In the genomic region with DNA sequence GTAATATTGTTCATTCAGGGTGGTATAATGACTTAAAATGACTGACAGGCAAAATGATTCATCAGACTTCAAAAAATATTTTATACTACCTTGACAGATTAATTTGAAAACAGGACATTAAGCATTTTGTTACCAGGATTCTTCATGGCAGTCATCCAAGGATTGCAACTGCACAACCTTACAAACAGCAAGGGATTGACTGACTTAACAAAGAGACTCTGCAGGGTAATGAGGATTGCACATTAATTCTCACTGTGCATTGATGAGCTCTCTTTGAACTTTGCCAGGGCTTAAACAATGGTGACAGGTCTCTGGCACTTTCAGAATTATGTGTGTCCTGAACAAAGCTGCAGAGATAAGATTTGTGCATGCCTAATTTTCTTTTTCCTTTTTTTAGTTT, we compare ENCODE assay signal across 14 mouse cellular contexts.
A peak's percentile ranks its signal among the peaks of the same experiment; 100 is the strongest.
DNase-seq lines count a peak whose midpoint lies in the region; ATAC-seq and TF ChIP-seq lines count a peak whose summit lies in the region.
"Had no signal": no experiment of that assay in that cellular context is flagged by ENCODE, and none has a peak within 500 bp of the region (broad histone marks: within the 10 kb centered on the region; RNA-seq: fewer than 3 reads in every experiment).

No protein-coding gene starts in this region.

- no peaks in the 10 kb centered on the region for H3K36me3 ChIP-seq in neural tube, embryonic 11.5 days (ENCODE audit: control insufficient read depth, insufficient read depth, low read length)
- no peaks in the 10 kb centered on the region for H3K36me3 ChIP-seq in forebrain, embryonic 14.5 days (ENCODE audit: control insufficient read depth, insufficient read depth, low read length)
- H3K36me3 ChIP-seq in midbrain, embryonic 13.5 days: no peaks in the 10 kb centered on the region
- H3K36me3 ChIP-seq: heart, embryonic 13.5 days had no signal

- H3K4me3 ChIP-seq in neural tube, embryonic 11.5 days (ENCODE audit: low read depth, low read length): no peak overlapping the region
- H3K4me3 ChIP-seq in forebrain, embryonic 14.5 days (ENCODE audit: low read depth, low read length): no peak overlapping the region
- no peak overlapping the region for H3K4me3 ChIP-seq in midbrain, embryonic 13.5 days (replicated peaks)
- H3K4me3 ChIP-seq in layer of hippocampus, adult 2 months: no peak overlapping the region
- H3K4me3 ChIP-seq: heart, embryonic 13.5 days; left cerebral cortex, adult 2 months had no signal

- H3K4me2 ChIP-seq in neural tube, embryonic 11.5 days (ENCODE audit: low read depth): no peak overlapping the region
- no peak overlapping the region for H3K4me2 ChIP-seq in forebrain, embryonic 14.5 days (ENCODE audit: low read length)
- no peak overlapping the region for H3K4me2 ChIP-seq in midbrain, embryonic 13.5 days (replicated peaks)
- H3K4me2 ChIP-seq: heart, embryonic 13.5 days had no signal

- no peak overlapping the region for H3K27ac ChIP-seq in neural tube, embryonic 11.5 days (ENCODE audit: low read depth, low read length)
- H3K27ac ChIP-seq in forebrain, embryonic 14.5 days (ENCODE audit: low read depth, low read length): no peak overlapping the region
- H3K27ac ChIP-seq in midbrain, embryonic 13.5 days: peak overlapping the region; percentile 7; the same call in 1 of the 2 replicates
- H3K27ac ChIP-seq in layer of hippocampus, adult 2 months: no peak overlapping the region
- H3K27ac ChIP-seq: heart, embryonic 13.5 days; left cerebral cortex, adult 2 months had no signal

- H3K9ac ChIP-seq in neural tube, embryonic 11.5 days (ENCODE audit: low read length): no peak overlapping the region
- H3K9ac ChIP-seq in forebrain, embryonic 14.5 days (ENCODE audit: low read length): no peak overlapping the region
- no peak overlapping the region for H3K9ac ChIP-seq in midbrain, embryonic 13.5 days (replicated peaks)
- H3K9ac ChIP-seq: heart, embryonic 13.5 days had no signal

- H3K4me1 ChIP-seq in neural tube, embryonic 11.5 days (ENCODE audit: control insufficient read depth, insufficient read depth, low read length): no peaks in the 10 kb centered on the region
- peaks cover 3% of the 10 kb centered on the region for H3K4me1 ChIP-seq in forebrain, embryonic 14.5 days (ENCODE audit: control insufficient read depth, insufficient read depth, low read length)
- peaks cover 3% of the 10 kb centered on the region; the same call in 1 of the 2 replicates for H3K4me1 ChIP-seq in midbrain, embryonic 13.5 days (replicated peaks)
- H3K4me1 ChIP-seq: heart, embryonic 13.5 days had no signal

- no peaks in the 10 kb centered on the region for H3K27me3 ChIP-seq in neural tube, embryonic 11.5 days (ENCODE audit: control insufficient read depth, insufficient read depth, low read length)
- H3K27me3 ChIP-seq in forebrain, embryonic 14.5 days (replicated peaks; ENCODE audit: control insufficient read depth, insufficient read depth, low read length): no peaks in the 10 kb centered on the region
- no peaks in the 10 kb centered on the region for H3K27me3 ChIP-seq in midbrain, embryonic 13.5 days
- H3K27me3 ChIP-seq: heart, embryonic 13.5 days had no signal

- TF ChIP-seq CTCF in layer of hippocampus, adult 2 months (conservative IDR thresholded peaks at IDR 0.05): no peak

- intact Hi-C loops in gastrocnemius, postnatal 14 days (cut with DNase I; ENCODE audit: low total_unique reads): no loop called here

- DNase-seq in neural tube, embryonic 11.5 days (ENCODE audit: low spot score): peak; percentile 43
- no peak for DNase-seq in neural tube, embryonic 10.5 days (ENCODE audit: extremely low spot score, low spot score)
- DNase-seq in forebrain, embryonic 14.5 days (ENCODE audit: low spot score): peak; percentile 87
- no peak for DNase-seq in gastrocnemius, postnatal 14 days
- no peak for DNase-seq in right cerebral cortex, adult 18-20 months
- no peak for DNase-seq in layer of hippocampus, adult 2 months (ENCODE audit: low spot score in 2 of 2)
- DNase-seq: kidney, postnatal 36 days; lung, postnatal 4 days; right cerebral cortex, postnatal 4 days had no signal

- ATAC-seq in neural tube, embryonic 11.5 days (ENCODE audit: insufficient read depth, low FRiP score, low TSS enrichment): peak; percentile 89
- peak; percentile 95 for ATAC-seq in forebrain, embryonic 14.5 days
- peak; percentile 96 for ATAC-seq in midbrain, embryonic 13.5 days
- no peak for ATAC-seq in inflammation-experienced regulatory T-cells, adult 6 months
- ATAC-seq: intestine, postnatal 0 days had no signal

- no peaks in the 10 kb centered on the region for H3K9me3 ChIP-seq in neural tube, embryonic 11.5 days (ENCODE audit: control insufficient read depth, low read length)
- no peaks in the 10 kb centered on the region for H3K9me3 ChIP-seq in forebrain, embryonic 14.5 days (replicated peaks; ENCODE audit: control insufficient read depth, low read length)
- H3K9me3 ChIP-seq in midbrain, embryonic 13.5 days: no peaks in the 10 kb centered on the region
- H3K9me3 ChIP-seq: heart, embryonic 13.5 days had no signal

Comparison
In these comparisons a context has a peak if more than half of its experiments do, and no peak if none do; other contexts are left out.
1. DNase-seq: peak in neural tube, embryonic 11.5 days (single experiment) and forebrain, embryonic 14.5 days (single experiment); none in neural tube, embryonic 10.5 days (single experiment), gastrocnemius, postnatal 14 days (single experiment), right cerebral cortex, adult 18-20 months (single experiment) and layer of hippocampus, adult 2 months (0 of 2).